Mouse (Mus musculus): Measurements from ENCODE around the gene Synj2.

Synj2 gene

DNA sequence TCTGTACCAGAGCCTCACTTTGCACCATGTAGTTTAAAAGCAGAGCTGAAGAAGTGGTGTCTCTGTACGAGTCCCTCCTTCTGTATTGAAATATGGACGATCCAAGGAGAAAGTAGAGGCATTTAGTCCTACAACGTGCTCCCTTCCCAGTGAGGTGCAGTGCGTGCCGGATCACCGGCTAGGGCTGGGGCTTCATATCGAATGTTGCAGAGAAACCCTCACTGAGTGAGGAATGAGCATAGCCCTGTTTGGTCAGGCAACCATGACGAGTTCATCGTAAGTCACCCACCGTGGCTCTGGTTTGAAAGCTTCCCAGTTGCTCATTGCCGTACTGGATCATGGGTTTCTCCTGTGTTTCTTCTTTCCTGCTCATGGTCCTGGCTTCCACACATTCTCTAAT is 95.8 kb downstream of the Synj2 start:
- no peak for DNase-seq (ENCODE audit: low read depth, low spot score)

GRCm38 (mm10) chr17:6037507-6037906 is 96.4 kb downstream of the Synj2 start:
- no peak for DNase-seq (ENCODE audit: low read depth, low spot score)

DNA sequence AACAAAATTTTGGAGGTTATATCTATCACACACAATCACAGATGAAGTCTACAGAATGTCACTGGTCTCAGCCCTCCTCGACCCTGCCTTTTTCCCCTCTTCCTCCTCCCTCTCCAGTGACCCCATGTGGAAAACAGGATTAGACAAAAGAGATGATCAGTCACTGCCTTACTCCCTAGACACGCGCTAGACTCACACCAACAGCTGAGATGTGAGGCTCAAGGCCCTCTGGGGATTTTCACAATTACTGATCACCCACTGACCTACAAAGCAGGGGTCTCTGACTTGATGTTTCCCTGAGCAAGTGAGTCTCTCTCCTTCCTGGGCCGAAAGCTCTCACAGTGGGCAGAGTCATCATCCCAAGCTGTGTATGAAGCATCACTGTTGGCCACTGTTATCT is 111.7 kb downstream of the Synj2 start:
- DNase-seq (ENCODE audit: low read depth, low spot score): no peak

DNA sequence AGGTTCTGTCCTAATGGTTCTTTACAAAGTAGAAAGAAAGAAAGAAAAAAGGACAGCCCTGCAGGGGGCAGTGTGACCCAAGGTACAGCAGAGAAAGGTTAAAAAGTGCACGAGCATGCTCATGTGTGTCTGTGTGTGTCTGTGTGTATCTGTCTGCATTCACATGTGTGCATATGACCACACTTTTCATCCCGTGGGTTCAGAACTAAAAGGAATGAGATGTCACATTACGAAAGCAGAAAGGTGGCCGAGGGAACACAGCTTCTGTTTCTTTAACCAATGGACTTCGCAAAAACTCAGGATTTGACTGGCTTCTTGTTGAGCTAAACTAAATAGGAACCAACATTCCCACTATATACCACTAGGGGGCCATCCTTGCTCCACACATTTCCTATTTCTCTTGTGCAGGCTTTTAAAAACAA is 113.9 kb downstream of the Synj2 start:
- peak; percentile 82 for DNase-seq (ENCODE audit: low read depth, low spot score)

- no peak for DNase-seq (ENCODE audit: low read depth, low spot score)
Observed at GRCm38 (mm10) chr17:6062793-6063192, 121.7 kb downstream of the Synj2 start.

DNA sequence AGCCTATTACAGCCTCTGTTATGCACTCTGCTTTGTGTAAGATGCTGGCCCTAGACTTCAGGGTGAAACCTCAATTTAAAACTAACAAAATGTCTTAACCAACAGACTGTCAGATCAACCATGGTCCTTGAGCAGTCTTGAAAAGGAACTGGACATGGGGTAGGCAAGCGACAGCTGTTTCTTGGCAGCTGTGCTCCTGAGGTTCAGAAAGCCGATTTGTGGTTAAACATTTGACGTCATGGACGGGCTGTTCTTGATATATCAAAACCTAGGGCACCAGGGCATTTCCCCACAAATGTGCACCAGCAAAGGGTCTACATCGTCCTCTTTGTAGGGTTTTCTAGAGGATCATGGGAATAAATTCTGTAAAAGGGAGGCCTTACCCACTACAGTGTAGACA is 122.5 kb downstream of the Synj2 start:
- DNase-seq (ENCODE audit: low read depth, low spot score): no peak

DNA sequence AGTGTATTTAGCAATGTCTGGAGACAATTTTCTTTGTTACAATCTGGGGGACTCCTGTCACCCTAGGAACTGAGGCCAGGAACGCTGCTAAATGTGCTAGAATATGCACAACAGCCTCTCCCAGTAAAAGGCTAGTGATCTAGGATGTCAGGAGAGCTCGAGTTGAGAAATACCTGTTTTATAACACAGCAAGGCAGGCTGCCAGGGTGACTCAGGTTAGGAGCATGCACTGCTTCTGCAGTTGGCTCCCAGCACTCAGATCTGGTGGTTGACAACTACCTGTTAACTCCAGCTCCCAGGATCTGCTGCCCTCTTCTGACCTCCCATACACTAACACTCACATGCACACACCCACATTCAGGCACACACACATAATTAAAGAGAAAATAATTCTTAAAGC is 124.9 kb downstream of the Synj2 start:
- DNase-seq (ENCODE audit: low read depth, low spot score): no peak

GRCm38 (mm10) chr17:6067613-6068012 is 126.5 kb downstream of the Synj2 start:
- no peak for DNase-seq (ENCODE audit: low read depth, low spot score)

DNA sequence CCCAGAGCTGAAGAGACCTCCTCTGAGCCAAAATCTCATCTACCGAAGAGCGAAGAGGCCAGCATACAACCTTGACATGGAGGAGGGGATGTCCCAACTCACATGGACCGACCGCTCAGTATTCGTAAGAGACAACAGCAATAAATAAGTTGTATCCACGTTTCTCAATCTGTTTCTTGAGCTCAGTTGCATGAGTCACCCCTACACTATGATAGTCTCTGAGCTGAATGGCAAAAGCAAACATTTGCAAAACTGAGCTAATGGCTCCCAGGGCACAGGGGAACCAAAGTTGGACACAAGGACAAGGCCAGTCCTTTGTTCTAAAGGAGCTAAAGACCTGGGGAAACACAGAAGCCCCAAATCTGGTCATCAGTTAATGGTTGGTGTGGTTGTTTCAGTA is 128.8 kb downstream of the Synj2 start:
- no peak for DNase-seq (ENCODE audit: low read depth, low spot score)

DNA sequence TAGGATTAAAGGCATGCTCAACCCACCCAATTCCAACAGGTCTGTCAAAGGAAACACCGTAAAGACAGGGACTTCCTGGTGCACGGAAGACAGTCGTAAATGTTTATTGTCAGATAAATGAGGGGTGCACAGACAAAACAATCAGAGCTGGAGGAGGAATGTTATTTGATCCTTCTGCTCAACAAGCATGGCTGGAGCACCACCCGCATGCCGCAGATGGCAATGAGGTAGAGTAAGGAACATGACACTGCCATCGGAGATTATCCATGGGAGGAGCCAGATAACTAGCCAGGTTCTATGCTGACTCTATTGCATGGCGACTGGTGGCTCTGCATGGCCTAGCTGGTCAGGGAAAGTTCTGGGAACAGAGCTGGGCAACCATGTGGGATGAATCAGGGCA is 132.3 kb downstream of the Synj2 start:
- peak; percentile 44 for DNase-seq (ENCODE audit: low read depth, low spot score)

DNA sequence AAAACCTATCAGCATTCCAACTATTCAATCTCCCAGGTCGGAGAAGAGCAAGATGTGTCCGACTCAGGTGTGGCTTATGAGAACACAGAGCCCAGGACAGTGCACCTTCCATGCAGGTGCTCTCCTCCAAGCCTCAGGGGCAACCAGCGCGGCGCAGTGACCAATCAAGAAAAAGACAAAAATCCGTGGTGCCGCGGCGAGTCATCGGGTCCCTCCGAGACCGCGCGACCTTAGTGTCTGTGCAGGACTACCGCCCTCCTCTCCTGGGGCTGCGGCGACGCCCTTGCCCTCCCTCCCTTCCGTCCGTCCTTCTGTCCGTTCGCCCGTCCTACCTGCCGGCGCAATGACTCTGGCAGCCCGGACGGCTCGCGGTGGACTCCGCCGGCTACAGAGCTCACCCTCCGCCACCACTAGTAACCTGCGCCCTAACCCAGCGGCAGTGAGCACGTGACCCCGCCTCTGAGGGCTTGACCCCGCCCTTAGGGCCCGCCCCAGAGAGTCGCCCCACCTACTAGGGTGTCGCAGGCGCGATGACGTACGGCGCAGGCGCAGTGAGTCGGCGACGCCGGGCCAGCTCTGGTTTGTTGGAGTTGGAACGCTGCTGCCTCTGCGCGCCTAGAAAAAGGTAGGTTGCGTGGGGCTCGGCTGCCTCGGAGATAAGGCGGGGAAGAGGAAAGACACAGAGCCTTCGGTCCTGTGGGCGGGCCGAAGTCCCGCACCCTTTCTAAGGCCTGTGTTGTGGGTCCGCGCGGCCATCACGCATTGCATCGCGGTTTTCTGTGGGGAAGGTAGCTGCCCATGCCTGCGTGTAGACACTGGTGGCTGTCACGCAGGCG is 138.4 kb downstream of the Synj2 start, which contains the start of the genes Serac1 and Gtf2h5:
Serac1 (minus strand) TSS at position 455 of the 836 bp plus-strand sequence.
Gtf2h5 (plus strand) TSS at position 500 of the 836 bp plus-strand sequence.
- DNase-seq (ENCODE audit: low read depth, low spot score): peak; percentile 99

GRCm38 (mm10) chr17:6083323-6083890 is 142.3 kb downstream of the Synj2 start:
- no peak for DNase-seq (ENCODE audit: low read depth, low spot score)

GRCm38 (mm10) chr17:6091604-6092003 is 150.5 kb downstream of the Synj2 start:
- DNase-seq (ENCODE audit: low read depth, low spot score): no peak

All from ZHBTc4 (cell line).